Mouse (Mus musculus) spleen, postnatal 4 days (tissue): ENCODE measurements around the gene Ptprm.

Experiments used
- DNase-seq, 2 experiments: peaks; one replicate each; pipeline ENCODE4 v3.0.0; 2022; ENCODE audit warnings: low spot score in 2 of 2

The Ptprm gene

GRCm38 (mm10) chr17:66990761-66991160 is 363.5 kb downstream of the Ptprm start:
- no peak for DNase-seq

GRCm38 (mm10) chr17:66988014-66988413 is 366.2 kb downstream of the Ptprm start:
- no peak for DNase-seq

- no peak for DNase-seq
Measured at GRCm38 (mm10) chr17:66981649-66982048, 372.6 kb downstream of the Ptprm start.

GRCm38 (mm10) chr17:66979971-66980370 is 374.3 kb downstream of the Ptprm start:
- DNase-seq: no peak

- no peak for DNase-seq
Measured at GRCm38 (mm10) chr17:66976490-66976889, 377.8 kb downstream of the Ptprm start.

- no peak for DNase-seq
Measured at GRCm38 (mm10) chr17:66972976-66973375, 381.3 kb downstream of the Ptprm start.

GRCm38 (mm10) chr17:66960986-66961385 is 393.3 kb downstream of the Ptprm start:
- no peak for DNase-seq

GRCm38 (mm10) chr17:66960557-66960956 is 393.7 kb downstream of the Ptprm start:
- no peak for DNase-seq

GRCm38 (mm10) chr17:66959815-66960214 is 394.4 kb downstream of the Ptprm start:
- no peak for DNase-seq

GRCm38 (mm10) chr17:66958766-66959165 is 395.5 kb downstream of the Ptprm start:
- DNase-seq: no peak

- no peak for DNase-seq
Measured at GRCm38 (mm10) chr17:66944498-66944897, 409.8 kb downstream of the Ptprm start.

GRCm38 (mm10) chr17:66943539-66943938 is 410.7 kb downstream of the Ptprm start:
- DNase-seq: no peak

GRCm38 (mm10) chr17:66925611-66926010 is 428.6 kb downstream of the Ptprm start:
- no peak for DNase-seq

- no peak for DNase-seq
Measured at GRCm38 (mm10) chr17:66914696-66915095, 439.6 kb downstream of the Ptprm start.

GRCm38 (mm10) chr17:66912533-66912932 is 441.7 kb downstream of the Ptprm start:
- no peak for DNase-seq

GRCm38 (mm10) chr17:66912120-66912519 is 442.1 kb downstream of the Ptprm start:
- no peak for DNase-seq

GRCm38 (mm10) chr17:66909901-66910300 is 444.4 kb downstream of the Ptprm start:
- DNase-seq: no peak

GRCm38 (mm10) chr17:66908921-66909320 is 445.3 kb downstream of the Ptprm start:
- no peak for DNase-seq

- DNase-seq: no peak
Measured at GRCm38 (mm10) chr17:66894181-66894580, 460.1 kb downstream of the Ptprm start.

GRCm38 (mm10) chr17:66891916-66892315 is 462.3 kb downstream of the Ptprm start:
- DNase-seq: no peak

GRCm38 (mm10) chr17:66891067-66891862 is 463.0 kb downstream of the Ptprm start:
- DNase-seq: no peak

GRCm38 (mm10) chr17:66882304-66882703 is 472.0 kb downstream of the Ptprm start:
- no peak for DNase-seq

- DNase-seq: no peak
Measured at GRCm38 (mm10) chr17:66880969-66881701, 473.1 kb downstream of the Ptprm start.
